Mouse (Mus musculus) stomach, embryonic 14.5 days (tissue): ENCODE results near the gene Stk32c. TPM values are rescaled to one million over a fixed set of nuclear protein-coding genes. Genes with fewer than 3 reads are reported as not detected.

Source experiments
- ATAC-seq: fragments of 200-750 bp; cut with Nextera tagmentation; 2 replicates; pipeline ENCODE4 v1.8.0; 2017; ENCODE audit warnings: low read depth, moderate TSS enrichment; ENCODE audit not compliant: insufficient number of reproducible peaks, insufficient read depth, low FRiP score
- H3K27ac ChIP-seq: fragments of 300-500 bp; sonication (generic); 2 replicates; pipeline ENCODE4 v1.5.1; 2014; ENCODE audit warnings: mild to moderate bottlenecking, low read length, moderate library complexity, mixed read lengths
- H3K27me3 ChIP-seq: fragments of 300-500 bp; sonication (generic); 2 replicates; pipeline ENCODE4 v1.6.1; 2014; ENCODE audit warnings: low read length, control low read depth, mixed read lengths; ENCODE audit not compliant: control insufficient read depth, insufficient read depth
- H3K36me3 ChIP-seq: fragments of 300-500 bp; sonication (generic); 2 replicates; pipeline ENCODE4 v1.6.1; 2014; ENCODE audit warnings: mild to moderate bottlenecking, control low read depth, low read length, moderate library complexity, mixed read lengths; ENCODE audit not compliant: control insufficient read depth, insufficient read depth
- H3K4me1 ChIP-seq: fragments of 300-500 bp; sonication (generic); 2 replicates; pipeline ENCODE4 v1.6.1; 2014; ENCODE audit warnings: low read length, control low read depth, mixed read lengths; ENCODE audit not compliant: control insufficient read depth, insufficient read depth
- H3K4me2 ChIP-seq: fragments of 300-500 bp; sonication (generic); replicated peaks from 2 replicates; pipeline ENCODE4 v1.6.1; 2014; ENCODE audit warnings: low read depth, low read length, control low read depth
- H3K4me3 ChIP-seq: fragments of 300-500 bp; sonication (generic); 2 replicates; pipeline ENCODE4 v1.5.1; 2014; ENCODE audit warnings: low read depth, low read length, control low read depth
- H3K9ac ChIP-seq: fragments of 300-500 bp; sonication (generic); replicated peaks from 2 replicates; pipeline ENCODE4 v1.6.1; 2014; ENCODE audit warnings: low read depth, mild to moderate bottlenecking, control low read depth, low read length, moderate library complexity, mixed read lengths
- H3K9me3 ChIP-seq: fragments of 300-500 bp; sonication (generic); 2 replicates; pipeline ENCODE4 v1.6.1; 2016; ENCODE audit warnings: low read depth, low read length, control low read depth; ENCODE audit not compliant: control insufficient read depth
- WGBS: fragments of 180-500 bp; shearing (Covaris S2); extraction: QIAGEN DNeasy Blood & Tissue Kit; methylation state at CpG from one replicate; pipeline ENCODE4 v1.1.7; 2014; 5-methylcytosine and 5-hydroxymethylcytosine counted together
- polyA plus RNA-seq: library from polyadenylated mRNA; unstranded; fragments of >200 nt; fragmentation: Nextera tagmentation; extraction: Ambion mirVana; gene quantifications from 2 replicates; pipeline ENCODE4 v1.2.1, GENCODE M21; 2014

Gene Stk32c
- polyA plus RNA-seq, 1 experiment from 2014 or later, result 0.14 TPM

DNA sequence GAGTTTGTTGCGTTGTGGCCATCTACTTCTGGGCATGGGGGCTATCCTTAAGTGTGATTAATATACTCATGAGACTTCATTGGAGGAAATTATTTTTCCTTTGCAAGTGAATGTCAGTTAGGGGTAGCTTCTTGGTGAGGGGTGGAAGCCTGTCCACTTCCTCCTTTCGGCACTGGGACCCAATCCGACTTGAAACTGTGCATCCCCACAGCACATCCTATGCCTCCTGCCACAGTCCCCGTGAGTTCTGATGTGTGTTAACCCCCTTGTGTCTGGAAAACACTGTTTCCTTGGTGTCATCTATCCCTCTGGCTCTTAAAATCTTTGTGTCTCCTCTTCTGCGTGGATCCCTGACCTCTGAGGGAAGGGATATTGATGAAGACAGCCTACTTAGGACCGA lies 11.9 kb downstream of the Stk32c start:
- H3K4me1 ChIP-seq, result no peaks in the 10 kb centered on the region
- no peak overlapping the region for H3K4me2 ChIP-seq
- 47% methylated on average over 6 of the region's 6 CpGs for WGBS
- H3K36me3 ChIP-seq, result no peaks in the 10 kb centered on the region
- H3K27ac ChIP-seq, result no peak overlapping the region
- no peak for ATAC-seq
- H3K4me3 ChIP-seq, result no peak overlapping the region
- no peaks in the 10 kb centered on the region for H3K9me3 ChIP-seq
- no peak overlapping the region for H3K9ac ChIP-seq
- H3K27me3 ChIP-seq, result no peaks in the 10 kb centered on the region

DNA sequence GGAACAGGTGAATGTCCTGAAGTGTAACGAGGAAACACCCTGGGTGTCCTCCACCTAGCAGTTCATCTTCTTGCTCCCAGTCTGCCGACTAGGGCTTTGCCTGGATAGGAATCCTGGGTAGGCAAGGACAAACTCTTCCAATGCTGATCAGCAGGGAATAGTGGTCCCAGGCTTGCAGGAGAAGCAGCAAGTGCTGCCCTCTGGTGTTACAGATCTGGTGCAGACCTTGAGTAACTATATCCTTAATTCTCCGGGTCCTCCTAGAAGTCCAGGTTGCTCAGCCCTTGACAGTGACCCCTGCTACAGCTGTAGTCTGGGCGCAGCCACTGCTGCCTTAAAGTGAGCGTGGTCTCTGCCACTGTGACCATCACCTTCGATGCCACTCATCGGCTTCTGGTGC lies 13.0 kb downstream of the Stk32c start:
- no peaks in the 10 kb centered on the region for H3K36me3 ChIP-seq
- ATAC-seq, result no peak
- no peak overlapping the region for H3K4me3 ChIP-seq
- WGBS, result 33% methylated on average over 7 of the region's 7 CpGs
- H3K4me2 ChIP-seq, result no peak overlapping the region
- no peaks in the 10 kb centered on the region for H3K4me1 ChIP-seq
- no peaks in the 10 kb centered on the region for H3K9me3 ChIP-seq
- H3K27ac ChIP-seq, result no peak overlapping the region
- H3K27me3 ChIP-seq, result no peaks in the 10 kb centered on the region
- no peak overlapping the region for H3K9ac ChIP-seq

DNA sequence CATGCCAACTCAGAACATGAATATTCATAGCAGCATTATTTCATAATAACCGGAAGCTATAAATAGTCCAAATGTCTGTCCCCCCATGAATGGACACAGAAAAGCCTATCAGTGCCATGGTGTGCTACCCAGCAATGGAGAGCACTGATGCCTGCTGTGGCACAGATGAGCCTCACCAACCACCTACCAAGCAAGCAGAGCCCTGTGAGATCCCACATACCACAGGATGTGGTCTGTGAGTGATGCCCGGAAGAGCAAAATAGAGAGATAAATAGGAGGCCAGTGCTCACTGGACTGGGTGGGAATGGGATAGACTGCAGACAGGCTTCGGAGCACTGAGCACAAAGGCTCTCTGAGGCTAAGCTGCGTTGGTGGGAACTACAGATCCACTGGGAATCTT lies 16.1 kb downstream of the Stk32c start:
- Histone ChIP-seq H3K27me3 (no peaks in the 10 kb centered on the region), H3K4me3 (no peak overlapping the region), H3K4me1 (no peaks in the 10 kb centered on the region), H3K9ac (no peak overlapping the region), H3K4me2 (no peak overlapping the region), H3K36me3 (no peaks in the 10 kb centered on the region), H3K27ac (no peak overlapping the region), H3K9me3 (no peaks in the 10 kb centered on the region)
- 83% methylated on average over 4 of the region's 4 CpGs for WGBS
- no peak for ATAC-seq

DNA sequence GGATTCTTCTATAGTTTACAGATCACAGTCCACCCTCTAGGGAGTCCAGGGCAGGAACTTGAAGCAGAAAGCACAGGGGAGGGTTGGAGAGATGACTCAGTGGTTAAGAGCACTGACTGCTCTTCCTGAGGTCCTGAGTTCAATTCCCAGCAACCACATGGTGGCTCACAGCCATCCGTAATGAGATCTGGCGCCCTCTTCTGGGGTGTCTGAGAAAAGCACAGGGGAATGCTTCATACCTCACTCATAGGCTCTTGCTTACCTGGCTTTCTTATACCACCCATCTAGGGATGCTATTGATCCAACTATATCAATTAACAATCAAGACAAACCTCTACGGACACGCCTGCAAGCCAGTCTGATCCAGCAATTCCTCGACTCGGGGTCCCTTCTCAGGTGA lies 21.5 kb downstream of the Stk32c start:
- no peak overlapping the region for H3K4me3 ChIP-seq
- WGBS, result 64% methylated on average over 6 of the region's 6 CpGs
- H3K36me3 ChIP-seq, result no peaks in the 10 kb centered on the region
- peaks cover 5% of the 10 kb centered on the region; the same call in 1 of the 2 replicates for H3K4me1 ChIP-seq
- peaks cover 12% of the 10 kb centered on the region for H3K27me3 ChIP-seq
- ATAC-seq, result no peak
- no peak overlapping the region for H3K4me2 ChIP-seq
- H3K9me3 ChIP-seq, result no peaks in the 10 kb centered on the region
- H3K27ac ChIP-seq, result no peak overlapping the region
- H3K9ac ChIP-seq, result no peak overlapping the region

DNA sequence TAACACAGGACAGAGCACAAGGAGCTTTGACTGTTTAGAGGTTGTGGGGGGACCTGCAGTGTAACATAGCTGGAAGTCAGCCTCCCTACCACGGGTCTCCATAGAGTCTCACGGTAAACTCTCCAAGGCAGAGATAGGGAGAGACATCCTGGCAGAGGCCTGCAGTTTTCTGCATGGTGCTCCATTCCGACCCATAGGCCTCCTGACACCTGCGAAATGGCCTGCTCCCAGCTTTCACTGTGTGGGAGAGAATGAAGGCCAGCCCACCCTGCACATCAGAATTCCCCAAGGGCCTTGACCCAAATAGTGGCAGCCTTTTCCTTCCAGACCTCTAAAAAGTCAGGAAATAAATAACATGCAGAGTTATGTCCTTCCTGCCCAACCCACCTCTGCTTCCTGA lies 22.5 kb downstream of the Stk32c start:
- 93% methylated on average over 4 of the region's 4 CpGs for WGBS
- Histone ChIP-seq H3K36me3 (no peaks in the 10 kb centered on the region), H3K4me3 (no peak overlapping the region), H3K27ac (no peak overlapping the region), H3K4me2 (no peak overlapping the region), H3K4me1 (peaks cover 5% of the 10 kb centered on the region; the same call in 1 of the 2 replicates), H3K27me3 (peaks cover 15% of the 10 kb centered on the region), H3K9me3 (no peaks in the 10 kb centered on the region), H3K9ac (no peak overlapping the region)
- no peak for ATAC-seq

DNA sequence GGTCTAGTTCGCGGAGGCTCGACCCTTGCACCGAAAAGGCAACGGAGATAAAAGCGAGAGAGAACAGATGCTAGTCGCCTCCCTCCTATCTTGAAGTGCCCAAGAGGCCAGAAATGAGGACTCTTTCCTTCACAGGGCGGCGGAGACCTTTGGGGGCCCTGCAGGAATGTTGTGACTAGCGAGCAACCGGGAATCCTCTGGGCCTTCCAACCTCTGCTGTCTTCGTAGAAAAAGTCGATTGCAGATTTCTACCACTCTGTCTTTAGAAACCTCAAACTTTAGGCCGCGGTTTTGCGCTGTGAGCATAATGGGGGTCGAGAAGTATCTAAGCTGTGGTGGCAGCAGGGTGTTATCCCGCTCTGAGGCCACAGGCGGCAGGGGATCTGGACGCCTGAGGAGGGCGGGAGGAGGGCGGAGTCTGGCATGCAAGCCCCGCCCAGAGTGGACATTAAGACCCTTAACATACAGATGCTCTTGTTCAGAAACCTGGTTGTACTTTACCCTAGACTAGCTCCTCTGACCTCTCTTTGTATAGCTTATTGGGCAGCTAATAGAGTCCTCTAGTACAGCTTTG lies 24.4 kb downstream of the Stk32c start:
- peaks cover 5% of the 10 kb centered on the region; the same call in 1 of the 2 replicates for H3K4me1 ChIP-seq
- no peaks in the 10 kb centered on the region for H3K9me3 ChIP-seq
- no peaks in the 10 kb centered on the region for H3K36me3 ChIP-seq
- WGBS, result under 1% methylated on average over 23 of the region's 23 CpGs
- peaks cover 15% of the 10 kb centered on the region for H3K27me3 ChIP-seq
- H3K27ac ChIP-seq, result no peak overlapping the region
- peak overlapping the region; percentile 61 for H3K4me3 ChIP-seq
- H3K4me2 ChIP-seq, result peak overlapping the region; percentile 98
- ATAC-seq, result peak; percentile 62; the same call in 1 of the 2 replicates
- peak overlapping the region; percentile 28; the same call in 1 of the 2 replicates for H3K9ac ChIP-seq

DNA sequence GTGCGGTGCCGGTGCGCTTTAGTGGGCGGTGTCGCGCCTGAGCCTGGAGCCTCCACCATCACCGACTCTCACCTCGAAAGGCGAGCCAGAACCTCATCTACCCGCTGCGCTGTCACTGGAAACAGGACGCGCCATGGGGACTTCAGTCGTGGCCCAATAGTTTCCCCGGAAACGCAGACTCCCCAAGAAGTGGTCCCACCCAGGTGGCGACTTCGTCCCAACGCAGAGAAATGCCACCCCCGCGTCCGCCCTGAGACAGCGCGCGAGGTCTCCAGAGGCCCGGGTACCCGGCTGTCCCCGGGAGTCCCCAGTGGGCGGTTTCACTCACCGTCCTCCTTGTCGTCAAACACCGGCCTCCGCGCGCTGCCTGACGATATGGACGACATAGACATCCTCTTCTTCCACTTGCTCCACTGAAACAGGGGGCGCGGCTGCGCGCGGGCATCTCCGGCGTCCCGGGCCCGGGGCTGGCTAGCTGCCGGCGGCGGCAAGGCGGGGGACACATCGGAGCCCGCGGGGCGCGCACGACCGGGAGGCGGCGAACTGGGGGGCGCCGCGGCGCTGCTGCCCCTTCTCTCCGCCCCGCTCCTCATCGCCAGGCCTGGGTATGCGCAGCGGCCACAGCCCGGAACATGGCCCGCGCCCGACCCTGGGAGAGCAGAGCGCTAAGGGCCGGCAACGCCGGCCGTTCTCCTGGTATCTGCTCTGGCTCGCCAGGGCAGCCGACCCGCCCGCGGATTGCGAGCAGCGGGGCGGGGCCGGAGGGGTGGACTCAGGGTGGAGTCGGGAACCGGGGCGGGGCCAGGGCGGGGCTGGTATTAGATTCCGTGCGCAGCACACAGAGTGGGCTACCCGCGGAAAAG lies 25.1 kb downstream of the Stk32c start:
- Histone ChIP-seq H3K27me3 (peaks cover 15% of the 10 kb centered on the region), H3K9me3 (no peaks in the 10 kb centered on the region), H3K36me3 (no peaks in the 10 kb centered on the region), H3K4me3 (peak overlapping the region; percentile 61), H3K4me2 (peak overlapping the region; percentile 98), H3K27ac (no peak overlapping the region), H3K4me1 (peaks cover 5% of the 10 kb centered on the region; the same call in 1 of the 2 replicates), H3K9ac (peak overlapping the region; percentile 33; the same call in 1 of the 2 replicates)
- under 1% methylated on average over 78 of the region's 94 CpGs for WGBS
- peak; percentile 95 for ATAC-seq

DNA sequence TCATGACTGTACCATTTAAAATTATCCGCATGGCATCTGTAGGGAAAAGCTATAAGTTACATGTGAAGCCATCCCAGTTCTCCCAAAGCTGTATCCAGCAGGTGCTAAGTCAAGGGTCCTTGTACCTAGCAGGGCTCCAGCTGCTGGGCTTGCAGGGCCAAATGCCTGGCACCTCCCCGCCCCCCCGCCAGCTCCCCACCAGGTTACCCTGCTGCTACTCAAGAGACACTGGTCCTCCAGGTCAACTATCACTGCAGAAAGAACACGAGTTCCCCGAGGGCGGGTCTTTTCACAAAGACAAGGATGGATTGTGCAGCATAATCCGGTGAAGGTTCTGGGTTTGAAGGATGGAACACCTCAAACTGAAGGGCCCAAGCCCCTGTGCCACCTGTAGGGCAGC lies 25.8 kb downstream of the Stk32c start:
- Histone ChIP-seq H3K27me3 (peaks cover 15% of the 10 kb centered on the region), H3K9me3 (no peaks in the 10 kb centered on the region), H3K4me2 (peak overlapping the region; percentile 98), H3K27ac (no peak overlapping the region), H3K9ac (no peak overlapping the region), H3K4me3 (peak overlapping the region; percentile 61), H3K36me3 (no peaks in the 10 kb centered on the region), H3K4me1 (peaks cover 5% of the 10 kb centered on the region; the same call in 1 of the 2 replicates)
- WGBS, result 30% methylated on average over 7 of the region's 7 CpGs
- no peak for ATAC-seq
